20 mouse cellular contexts compared by ENCODE assay signal in genomic region chr1:79452339-79452738, GRCm38 (mm10). TPM values are rescaled to one million over a fixed set of nuclear protein-coding genes. Genes with fewer than 3 reads are reported as not detected.
DNase-seq lines count a peak whose midpoint lies in the region; ATAC-seq and TF ChIP-seq lines count a peak whose summit lies in the region.
"Had no signal": no experiment of that assay in that cellular context is flagged by ENCODE, and none has a peak within 500 bp of the region (broad histone marks: within the 10 kb centered on the region; RNA-seq: fewer than 3 reads in every experiment).

No protein-coding gene starts in this region.

- WGBS in lung, embryonic 14.5 days = 70% methylated on average over 1 of the region's 1 CpGs
- WGBS in lung, postnatal 0 days = 79% methylated on average over 1 of the region's 1 CpGs
- 23% methylated on average over 1 of the region's 1 CpGs for WGBS in hindbrain, embryonic 12.5 days
- WGBS in hindbrain, embryonic 16.5 days = 32% methylated on average over 1 of the region's 1 CpGs
- WGBS in midbrain, postnatal 0 days = 26% methylated on average over 1 of the region's 1 CpGs
- 75% methylated on average over 1 of the region's 1 CpGs for WGBS in intestine, embryonic 16.5 days

- no peak overlapping the region for H3K4me3 ChIP-seq in lung, embryonic 14.5 days (ENCODE audit: low read depth, low read length)
- H3K4me3 ChIP-seq in lung, postnatal 0 days (ENCODE audit: low read depth, low read length) = no peak overlapping the region
- H3K4me3 ChIP-seq in hindbrain, embryonic 12.5 days = no peak overlapping the region
- no peak overlapping the region for H3K4me3 ChIP-seq in hindbrain, embryonic 16.5 days (ENCODE audit: low read length)
- no peak overlapping the region for H3K4me3 ChIP-seq in midbrain, postnatal 0 days (ENCODE audit: low read depth, low read length)
- no peak overlapping the region for H3K4me3 ChIP-seq in intestine, embryonic 16.5 days (ENCODE audit: low read length)
- H3K4me3 ChIP-seq: gastrocnemius, adult 2 months; limb, embryonic 12.5 days; liver, embryonic 12.5 days; stomach, embryonic 15.5 days had no signal

- no peak for TF ChIP-seq EP300 in lung, postnatal 0 days (IDR thresholded peaks at IDR 0.05)

- no peaks in the 10 kb centered on the region for H3K36me3 ChIP-seq in lung, embryonic 14.5 days (ENCODE audit: insufficient read depth)
- no peaks in the 10 kb centered on the region for H3K36me3 ChIP-seq in lung, postnatal 0 days (ENCODE audit: insufficient read depth, low read length)
- no peaks in the 10 kb centered on the region for H3K36me3 ChIP-seq in hindbrain, embryonic 12.5 days
- no peaks in the 10 kb centered on the region for H3K36me3 ChIP-seq in hindbrain, embryonic 16.5 days (ENCODE audit: control insufficient read depth, insufficient read depth, low read length)
- no peaks in the 10 kb centered on the region for H3K36me3 ChIP-seq in midbrain, postnatal 0 days (ENCODE audit: insufficient read depth, low read length)
- H3K36me3 ChIP-seq in intestine, embryonic 16.5 days (ENCODE audit: control insufficient read depth, insufficient read depth, low read length) = no peaks in the 10 kb centered on the region
- H3K36me3 ChIP-seq: limb, embryonic 12.5 days; liver, embryonic 12.5 days; stomach, embryonic 15.5 days had no signal

- H3K4me2 ChIP-seq in lung, embryonic 14.5 days = no peak overlapping the region
- no peak overlapping the region for H3K4me2 ChIP-seq in lung, postnatal 0 days (replicated peaks; ENCODE audit: low read depth, low read length)
- H3K4me2 ChIP-seq in hindbrain, embryonic 12.5 days (replicated peaks) = no peak overlapping the region
- H3K4me2 ChIP-seq in hindbrain, embryonic 16.5 days (ENCODE audit: low read length) = no peak overlapping the region
- H3K4me2 ChIP-seq in midbrain, postnatal 0 days (ENCODE audit: low read depth, low read length, poor library complexity, severe bottlenecking) = no peak overlapping the region
- H3K4me2 ChIP-seq in intestine, embryonic 16.5 days (ENCODE audit: low read depth, low read length) = no peak overlapping the region
- H3K4me2 ChIP-seq: heart, embryonic 11.5 days; limb, embryonic 12.5 days; liver, embryonic 12.5 days; stomach, embryonic 15.5 days had no signal

- ATAC-seq in lung, embryonic 14.5 days (ENCODE audit: insufficient read depth) = no peak
- no peak for ATAC-seq in lung, postnatal 0 days
- peak; percentile 58 for ATAC-seq in hindbrain, embryonic 12.5 days (ENCODE audit: low FRiP score)
- peak; percentile 63 for ATAC-seq in hindbrain, embryonic 16.5 days
- 0 out of 2 replicates have a peak, but pooled peaks have one; percentile 24 for ATAC-seq in midbrain, postnatal 0 days (ENCODE audit: low FRiP score)
- ATAC-seq in intestine, embryonic 16.5 days = no peak
- ATAC-seq: liver, embryonic 12.5 days had no signal

- no peak overlapping the region for H3K9ac ChIP-seq in lung, embryonic 14.5 days
- no peak overlapping the region for H3K9ac ChIP-seq in lung, postnatal 0 days (replicated peaks; ENCODE audit: low read depth)
- no peak overlapping the region for H3K9ac ChIP-seq in hindbrain, embryonic 12.5 days
- H3K9ac ChIP-seq in hindbrain, embryonic 16.5 days (ENCODE audit: low read depth, low read length) = no peak overlapping the region
- H3K9ac ChIP-seq in midbrain, postnatal 0 days (replicated peaks; ENCODE audit: low read length, poor library complexity, severe bottlenecking) = no peak overlapping the region
- no peak overlapping the region for H3K9ac ChIP-seq in intestine, embryonic 16.5 days (ENCODE audit: low read depth, low read length)
- H3K9ac ChIP-seq: limb, embryonic 12.5 days; liver, embryonic 12.5 days; stomach, embryonic 15.5 days had no signal

- H3K27ac ChIP-seq in lung, embryonic 14.5 days (ENCODE audit: low read depth) = no peak overlapping the region
- no peak overlapping the region for H3K27ac ChIP-seq in lung, postnatal 0 days (ENCODE audit: low read length)
- peak overlapping the region; percentile 24 for H3K27ac ChIP-seq in hindbrain, embryonic 12.5 days
- no peak overlapping the region for H3K27ac ChIP-seq in hindbrain, embryonic 16.5 days (ENCODE audit: low read depth, low read length)
- H3K27ac ChIP-seq in midbrain, postnatal 0 days (ENCODE audit: low read depth, low read length) = no peak overlapping the region
- H3K27ac ChIP-seq in intestine, embryonic 16.5 days (ENCODE audit: low read length) = no peak overlapping the region
- H3K27ac ChIP-seq: gastrocnemius, adult 2 months; limb, embryonic 12.5 days; liver, embryonic 12.5 days; stomach, embryonic 15.5 days had no signal

- peak; percentile 4 for DNase-seq in lung, embryonic 14.5 days
- no peak for DNase-seq in lung, postnatal 0 days (ENCODE audit: low spot score)
- DNase-seq in midbrain, postnatal 0 days (ENCODE audit: low spot score) = peak; percentile 72
- no peak for DNase-seq in natural killer cell, adult 2 months (ENCODE audit: low spot score in 2 of 2)
- DNase-seq: cerebellum, adult 8-10 months; gastrocnemius, adult 2 months; heart, postnatal 10 days; kidney, adult 2 months; kidney, postnatal 14 days; lung, adult 2 months; lung, postnatal 4 days; thymus, adult 18-20 months had no signal

- H3K9me3 ChIP-seq in lung, embryonic 14.5 days (ENCODE audit: low read depth, low read length) = no peaks in the 10 kb centered on the region
- no peaks in the 10 kb centered on the region for H3K9me3 ChIP-seq in lung, postnatal 0 days (ENCODE audit: low read length)
- H3K9me3 ChIP-seq in hindbrain, embryonic 12.5 days (replicated peaks) = no peaks in the 10 kb centered on the region
- no peaks in the 10 kb centered on the region for H3K9me3 ChIP-seq in hindbrain, embryonic 16.5 days (ENCODE audit: control insufficient read depth, low read length)
- no peaks in the 10 kb centered on the region for H3K9me3 ChIP-seq in midbrain, postnatal 0 days (ENCODE audit: low read length)
- no peaks in the 10 kb centered on the region for H3K9me3 ChIP-seq in intestine, embryonic 16.5 days (ENCODE audit: control insufficient read depth, low read length)
- H3K9me3 ChIP-seq: limb, embryonic 12.5 days; liver, embryonic 12.5 days; stomach, embryonic 15.5 days had no signal

- TF ChIP-seq CTCF in lung, embryonic 14.5 days (IDR thresholded peaks at IDR 0.05; ENCODE audit: low read depth) = no peak
- TF ChIP-seq CTCF in lung, postnatal 0 days (IDR thresholded peaks at IDR 0.05) = no peak
- no peak for TF ChIP-seq CTCF in midbrain, postnatal 0 days (IDR thresholded peaks at IDR 0.05)

- no peaks in the 10 kb centered on the region for H3K4me1 ChIP-seq in lung, embryonic 14.5 days (ENCODE audit: insufficient read depth)
- H3K4me1 ChIP-seq in lung, postnatal 0 days (ENCODE audit: insufficient read depth, low read depth, low read length) = no peaks in the 10 kb centered on the region
- peaks cover 20% of the 10 kb centered on the region for H3K4me1 ChIP-seq in hindbrain, embryonic 12.5 days
- H3K4me1 ChIP-seq in hindbrain, embryonic 16.5 days (ENCODE audit: control insufficient read depth, insufficient read depth, low read depth, low read length) = peaks cover 11% of the 10 kb centered on the region
- peaks cover 3% of the 10 kb centered on the region; the same call in 1 of the 2 replicates for H3K4me1 ChIP-seq in midbrain, postnatal 0 days (ENCODE audit: insufficient read depth, low read length)
- no peaks in the 10 kb centered on the region for H3K4me1 ChIP-seq in intestine, embryonic 16.5 days (ENCODE audit: control insufficient read depth, insufficient read depth, low read length)
- H3K4me1 ChIP-seq: limb, embryonic 12.5 days; liver, embryonic 12.5 days had no signal

- H3K27me3 ChIP-seq in lung, embryonic 14.5 days (ENCODE audit: insufficient read depth, low read length) = no peaks in the 10 kb centered on the region
- H3K27me3 ChIP-seq in lung, postnatal 0 days (replicated peaks; ENCODE audit: insufficient read depth, low read length) = no peaks in the 10 kb centered on the region
- no peaks in the 10 kb centered on the region for H3K27me3 ChIP-seq in hindbrain, embryonic 12.5 days
- no peaks in the 10 kb centered on the region for H3K27me3 ChIP-seq in hindbrain, embryonic 16.5 days (replicated peaks; ENCODE audit: control insufficient read depth, insufficient read depth, low read length)
- H3K27me3 ChIP-seq in midbrain, postnatal 0 days (ENCODE audit: insufficient read depth, low read length) = no peaks in the 10 kb centered on the region
- H3K27me3 ChIP-seq in intestine, embryonic 16.5 days (replicated peaks; ENCODE audit: control insufficient read depth, insufficient read depth, low read length) = no peaks in the 10 kb centered on the region
- H3K27me3 ChIP-seq: liver, embryonic 12.5 days; stomach, embryonic 15.5 days had no signal

RNA-seq across cellular contexts. Expression of gene Scg2, which starts 12.4 kb away (rescaled TPM):
- polyA plus RNA-seq in lung, embryonic 14.5 days (2014; fragmentation: Nextera tagmentation; extraction: Ambion mirVana) = 0.12 TPM in 1 of 2 replicates, not detected in the other
- polyA plus RNA-seq in lung, postnatal 0 days (2015; fragmentation: Nextera tagmentation; extraction: Ambion mirVana) = 0.55 and 0.88 TPM in 2 replicates
- polyA plus RNA-seq in hindbrain, embryonic 12.5 days (2016; fragmentation: Nextera tagmentation; extraction: Ambion mirVana) = 24.4 and 25.5 TPM in 2 replicates
- 191 and 233 TPM in 2 replicates for polyA plus RNA-seq in hindbrain, embryonic 16.5 days (2015; fragmentation: Nextera tagmentation; extraction: Ambion mirVana)
- 173 and 198 TPM in 2 replicates for total RNA-seq in midbrain, postnatal 0 days (2014; rRNA removed)
- polyA plus RNA-seq in midbrain, postnatal 0 days (2015; fragmentation: Nextera tagmentation; extraction: Ambion mirVana) = 290 and 309 TPM in 2 replicates
- polyA plus RNA-seq in intestine, embryonic 16.5 days (2015; fragmentation: Nextera tagmentation; extraction: Ambion mirVana) = 14.0 and 14.5 TPM in 2 replicates
- total RNA-seq: gastrocnemius, adult 2 months; heart, postnatal 10 days had no signal
- polyA plus RNA-seq: C2C12; liver, embryonic 12.5 days had no signal

Comparison
In these comparisons a context has a peak if more than half of its experiments do, and no peak if none do; other contexts are left out.
1. DNase-seq: peak in lung, embryonic 14.5 days (single experiment) and midbrain, postnatal 0 days (single experiment); none in lung, postnatal 0 days (single experiment) and natural killer cell, adult 2 months (0 of 2).
2. ATAC-seq: peak in hindbrain, embryonic 12.5 days (single experiment), hindbrain, embryonic 16.5 days (single experiment) and midbrain, postnatal 0 days (single experiment); none in lung, embryonic 14.5 days (single experiment), lung, postnatal 0 days (single experiment) and intestine, embryonic 16.5 days (single experiment).